Mouse (Mus musculus) gastrocnemius, postnatal 4 days (tissue): Measurements from ENCODE around the gene Bcor. TPM values are rescaled to one million over a fixed set of nuclear protein-coding genes. Genes with fewer than 3 reads are reported as not detected.

Experiments used
- DNase-seq, 2 experiments: peaks; one replicate each; pipeline ENCODE4 v3.0.0; 2021 to 2022; ENCODE audit warnings: low spot score in 2 of 2, mixed read lengths in 2 of 2
- total RNA-seq, 2 experiments: library from RNA; stranded (reverse); gene quantifications; 2 replicates each; pipeline ENCODE4 v1.2.3; 2021

Gene Bcor
- total RNA-seq, 2 experiments from 2014 or later, result 38.1 to 38.7 TPM

- DNase-seq, result peak; percentile 64
Observed at GRCm38 (mm10) chrX:12088301-12089026, 71.7 kb downstream of the Bcor start.

- DNase-seq, result peak in 1 of 2 experiments; percentile 44
Observed at GRCm38 (mm10) chrX:12087511-12088300, 72.4 kb downstream of the Bcor start.

GRCm38 (mm10) chrX:12086674-12087510, 73.3 kb downstream of the Bcor start:
- peak in 1 of 2 experiments; percentile 31 for DNase-seq

GRCm38 (mm10) chrX:12085949-12086348, 74.2 kb downstream of the Bcor start:
- no peak for DNase-seq

- DNase-seq, result no peak
Observed at GRCm38 (mm10) chrX:12085290-12085689, 74.9 kb downstream of the Bcor start.

- no peak for DNase-seq
Observed at GRCm38 (mm10) chrX:12084698-12085097, 75.5 kb downstream of the Bcor start.

- DNase-seq, result no peak
Observed at GRCm38 (mm10) chrX:12083631-12084030, 76.5 kb downstream of the Bcor start.

GRCm38 (mm10) chrX:12082736-12083135, 77.4 kb downstream of the Bcor start:
- DNase-seq, result no peak

GRCm38 (mm10) chrX:12082184-12082583, 78.0 kb downstream of the Bcor start:
- no peak for DNase-seq

GRCm38 (mm10) chrX:12081741-12082155, 78.4 kb downstream of the Bcor start:
- DNase-seq, result no peak

GRCm38 (mm10) chrX:12080904-12081740, 79.0 kb downstream of the Bcor start:
- peak in 1 of 2 experiments; percentile 37 for DNase-seq

GRCm38 (mm10) chrX:12080095-12080903, 79.9 kb downstream of the Bcor start:
- peak; percentile 32 to 56 for DNase-seq

- peak; percentile 38 to 43 for DNase-seq
Observed at GRCm38 (mm10) chrX:12079309-12080094, 80.7 kb downstream of the Bcor start.

- DNase-seq, result peak in 1 of 2 experiments; percentile 38
Observed at GRCm38 (mm10) chrX:12079059-12079308, 81.2 kb downstream of the Bcor start.

- peak; percentile 50 for DNase-seq
Observed at GRCm38 (mm10) chrX:12078195-12079058, 81.7 kb downstream of the Bcor start.

GRCm38 (mm10) chrX:12077601-12077980, 82.6 kb downstream of the Bcor start:
- DNase-seq, result no peak

- DNase-seq, result peak; percentile 24 to 52
Observed at GRCm38 (mm10) chrX:12076763-12077600, 83.2 kb downstream of the Bcor start.
